Mouse (Mus musculus): ENCODE results near the gene Dcaf11.

The Dcaf11 gene

DNA sequence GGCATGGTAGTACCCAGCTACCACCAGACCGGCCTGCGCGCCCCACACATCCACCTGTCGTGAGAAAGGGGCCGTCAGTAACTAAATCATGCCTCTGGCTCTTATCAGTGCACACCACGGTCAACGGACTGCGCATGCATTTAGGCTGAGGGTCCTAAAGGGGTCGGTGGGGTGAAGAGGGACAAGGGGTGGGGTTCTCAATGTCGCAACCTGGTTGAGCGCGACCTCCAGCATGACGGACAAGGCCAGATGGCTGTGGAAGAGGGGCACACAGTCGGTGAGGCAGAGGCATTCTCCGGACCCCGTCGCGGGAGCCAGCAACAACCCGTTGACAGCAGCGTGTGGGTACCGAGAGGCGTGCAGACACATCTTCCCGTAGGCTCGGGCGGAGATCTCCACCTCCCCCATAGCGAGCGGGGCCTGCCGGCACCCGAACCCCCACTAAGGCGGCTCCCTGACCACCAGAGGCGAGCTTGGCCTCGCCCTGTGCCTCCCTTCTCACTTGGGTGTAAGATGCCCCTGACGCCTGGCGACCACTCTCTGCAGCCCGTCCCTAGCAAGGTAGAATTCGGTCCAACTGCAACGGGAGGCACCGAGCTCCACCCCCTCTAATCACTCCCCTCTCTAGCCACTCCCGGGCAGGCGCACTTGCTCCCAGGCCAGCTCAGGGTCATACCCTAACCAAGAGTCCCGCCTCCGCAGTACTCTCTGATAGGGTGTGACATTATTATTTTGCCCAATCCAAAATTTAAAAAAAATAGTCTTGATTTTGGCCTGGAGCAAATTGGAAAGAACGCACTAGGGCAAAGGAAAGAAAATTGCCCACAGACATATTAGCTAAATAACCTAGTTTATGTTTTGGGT, 25.1 kb downstream of the Dcaf11 start, which contains the start of gene Emc9:
Gene Emc9, minus strand, starts transcription at position 601 of the 864 bp plus-strand sequence.
- DNase-seq (ENCODE audit: low read depth, low spot score) = peak; percentile 36

DNA sequence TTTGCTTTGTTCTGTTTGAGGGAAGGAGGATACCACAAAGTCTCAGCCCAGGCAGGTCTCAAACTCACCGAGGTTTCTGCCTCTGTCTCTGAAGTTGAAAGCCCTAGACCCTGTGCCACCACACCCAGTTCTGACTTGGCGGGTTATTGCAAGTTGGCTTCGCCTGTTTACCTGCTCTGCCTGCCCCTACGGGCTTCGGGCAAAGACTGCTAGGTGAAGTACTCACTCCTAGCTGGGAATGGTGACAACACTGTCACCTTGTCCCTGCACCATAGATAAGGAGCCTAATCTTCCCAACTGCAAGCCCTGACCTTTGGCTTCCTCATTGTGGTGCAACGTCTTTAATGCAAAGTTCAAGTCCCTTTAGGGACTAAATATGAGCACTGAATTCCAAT, 25.8 kb downstream of the Dcaf11 start:
- DNase-seq (ENCODE audit: low read depth, low spot score) = no peak

DNA sequence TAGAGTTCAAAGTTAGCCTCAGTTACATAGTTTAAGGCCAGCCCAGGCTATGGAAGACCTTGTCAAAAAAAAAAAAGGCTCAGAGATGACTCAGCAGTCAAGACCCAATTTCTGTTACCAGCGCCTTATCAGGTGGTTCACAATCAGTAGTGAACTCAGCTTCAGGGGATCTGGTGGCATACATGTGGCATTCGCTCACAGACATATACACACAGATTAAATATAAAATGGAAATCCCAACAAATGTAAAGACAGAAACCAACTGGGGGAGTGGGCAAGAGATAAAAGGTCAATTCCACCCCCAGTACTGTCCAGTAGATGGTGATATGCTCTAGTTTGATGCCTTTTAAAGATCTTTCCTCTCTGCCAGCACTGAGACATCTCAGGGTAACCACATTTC, 26.3 kb downstream of the Dcaf11 start:
- DNase-seq (ENCODE audit: low read depth, low spot score) = no peak

DNA sequence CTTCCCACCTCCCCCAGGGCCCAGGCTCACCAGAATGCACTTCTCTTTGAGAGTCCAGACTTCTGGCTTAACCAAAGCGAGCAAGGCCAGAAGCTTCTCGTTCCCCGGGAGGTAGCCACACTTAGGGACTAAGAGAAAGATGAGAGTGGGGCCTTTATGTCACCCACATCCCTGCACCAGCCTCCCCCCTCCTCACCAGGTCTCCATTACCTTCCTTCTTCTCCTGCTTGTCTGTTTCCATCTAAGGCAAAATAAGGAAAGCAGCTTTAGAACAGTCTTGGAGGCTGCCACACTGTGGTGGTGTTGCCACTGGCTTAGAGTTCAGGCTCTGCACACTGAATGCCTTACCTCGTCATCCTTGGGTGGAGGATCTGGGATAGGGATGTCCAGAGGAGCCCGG, 29.5 kb downstream of the Dcaf11 start:
- DNase-seq (ENCODE audit: low read depth, low spot score) = no peak

DNA sequence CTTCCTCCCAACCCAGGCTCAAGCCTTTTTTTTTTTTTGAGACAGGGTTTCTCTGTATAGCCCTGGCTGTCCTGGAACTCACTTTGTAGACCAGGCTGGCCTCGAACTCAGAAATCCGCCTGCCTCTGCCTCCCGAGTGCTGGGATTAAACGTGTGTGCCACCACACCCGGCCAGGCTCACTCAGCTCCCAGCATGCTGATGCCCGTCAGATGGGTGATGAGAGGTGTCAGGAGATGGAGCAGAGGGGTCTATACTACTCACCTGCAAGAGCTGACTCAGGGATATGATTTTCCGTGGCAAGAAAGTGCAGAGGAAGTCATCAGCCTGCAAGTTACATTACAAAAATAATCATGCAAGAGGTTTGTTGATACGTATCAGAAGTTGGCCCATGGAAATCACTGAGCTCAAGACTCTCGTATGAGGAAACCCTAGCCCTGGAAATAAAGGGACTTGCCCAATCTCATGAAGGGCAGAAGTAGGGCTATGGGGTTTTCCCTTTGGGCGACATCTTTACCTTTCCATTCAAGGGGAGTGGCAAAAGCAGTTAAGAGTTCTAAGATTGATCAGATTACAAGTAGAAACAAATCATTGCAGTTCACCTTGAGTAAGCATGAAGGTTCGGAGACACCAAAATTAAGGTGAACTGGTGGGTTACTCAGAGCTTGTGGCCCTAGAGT, 30.1 kb downstream of the Dcaf11 start:
- DNase-seq (ENCODE audit: low read depth, low spot score) = no peak

DNA sequence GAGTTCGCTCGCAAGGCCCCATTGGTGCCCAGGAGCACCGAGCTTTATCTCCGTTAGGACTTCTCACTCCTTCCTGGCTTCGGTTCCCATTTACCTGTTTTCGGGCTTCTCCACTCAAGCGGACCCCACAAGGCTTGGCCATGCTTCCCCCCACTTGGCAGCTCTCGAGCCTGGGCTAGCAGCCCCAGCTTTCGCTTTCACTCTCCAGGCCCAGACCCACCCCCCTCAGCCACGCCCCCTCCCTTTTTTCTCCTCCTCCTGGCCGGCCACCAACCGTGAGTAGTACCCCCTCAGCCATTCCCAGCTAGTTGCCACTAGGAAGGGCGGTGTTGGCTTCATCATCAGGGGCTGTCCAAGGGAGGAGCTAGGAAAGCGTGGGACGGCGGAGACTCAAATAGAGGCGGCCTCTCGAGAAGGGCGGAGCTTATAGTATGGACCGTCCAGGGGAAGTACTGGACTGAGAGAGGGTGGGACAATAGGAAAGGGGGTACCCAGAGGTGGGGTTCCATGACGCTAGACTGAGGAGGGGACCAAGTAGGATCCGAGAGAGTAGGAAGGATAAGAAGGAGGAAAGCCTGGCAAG, 31.0 kb downstream of the Dcaf11 start, which contains the start of gene Psme2:
Gene Psme2, minus strand, starts transcription at position 366 of the 583 bp plus-strand sequence.
- DNase-seq (ENCODE audit: low read depth, low spot score) = peak; percentile 95

DNA sequence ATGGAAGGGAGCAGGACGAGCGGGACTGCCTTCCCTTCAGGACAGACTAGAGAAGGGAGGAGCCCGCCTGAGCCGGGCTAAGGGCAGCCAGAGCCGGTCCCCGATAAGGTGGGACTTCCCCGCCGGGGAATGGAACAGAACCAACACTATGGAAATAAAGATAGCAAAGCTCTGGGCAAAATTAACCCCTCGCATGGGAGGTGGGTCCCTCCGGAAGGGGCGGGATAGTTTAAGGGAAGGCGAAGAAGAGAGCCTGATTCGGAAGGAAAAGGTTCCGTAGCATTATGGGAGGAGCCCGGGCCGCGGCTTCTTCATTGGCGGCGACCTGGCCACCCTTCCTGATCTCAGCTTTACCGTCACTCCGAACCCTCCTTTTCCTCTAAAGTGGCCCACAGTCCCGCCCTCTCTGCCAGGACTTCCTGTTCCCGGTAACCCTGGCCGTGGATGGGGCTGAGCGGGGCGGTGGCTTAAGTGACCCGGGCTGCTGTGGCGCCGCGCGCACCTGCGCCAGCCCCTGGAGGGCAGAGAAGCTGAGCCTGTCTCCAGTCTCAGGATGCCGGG, 31.6 kb downstream of the Dcaf11 start, which contains the start of gene Rnf31:
Gene Rnf31, plus strand, starts transcription at position 378 of the 561 bp plus-strand sequence.
- peak; percentile 92 for DNase-seq (ENCODE audit: low read depth, low spot score)

DNA sequence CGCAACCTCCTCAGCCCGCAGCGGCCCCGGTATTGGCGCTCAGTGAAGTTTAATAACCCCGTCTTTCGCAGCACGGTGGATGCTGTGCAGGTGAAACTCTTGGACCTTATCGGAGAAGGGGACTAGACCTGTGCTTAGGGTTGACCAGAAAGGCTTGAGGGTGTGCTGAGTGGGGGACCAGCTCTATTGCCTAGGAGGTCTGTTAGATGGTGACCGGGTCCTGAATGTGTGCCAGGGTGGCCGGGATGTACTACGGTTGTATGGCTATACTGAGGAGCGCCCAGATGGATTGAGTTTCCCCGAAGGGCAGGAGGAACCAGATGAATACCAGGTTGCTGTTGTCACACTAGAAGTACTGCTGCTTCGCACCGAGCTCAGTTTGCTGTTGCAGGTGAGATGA, 32.4 kb downstream of the Dcaf11 start:
- no peak for DNase-seq (ENCODE audit: low read depth, low spot score)

DNA sequence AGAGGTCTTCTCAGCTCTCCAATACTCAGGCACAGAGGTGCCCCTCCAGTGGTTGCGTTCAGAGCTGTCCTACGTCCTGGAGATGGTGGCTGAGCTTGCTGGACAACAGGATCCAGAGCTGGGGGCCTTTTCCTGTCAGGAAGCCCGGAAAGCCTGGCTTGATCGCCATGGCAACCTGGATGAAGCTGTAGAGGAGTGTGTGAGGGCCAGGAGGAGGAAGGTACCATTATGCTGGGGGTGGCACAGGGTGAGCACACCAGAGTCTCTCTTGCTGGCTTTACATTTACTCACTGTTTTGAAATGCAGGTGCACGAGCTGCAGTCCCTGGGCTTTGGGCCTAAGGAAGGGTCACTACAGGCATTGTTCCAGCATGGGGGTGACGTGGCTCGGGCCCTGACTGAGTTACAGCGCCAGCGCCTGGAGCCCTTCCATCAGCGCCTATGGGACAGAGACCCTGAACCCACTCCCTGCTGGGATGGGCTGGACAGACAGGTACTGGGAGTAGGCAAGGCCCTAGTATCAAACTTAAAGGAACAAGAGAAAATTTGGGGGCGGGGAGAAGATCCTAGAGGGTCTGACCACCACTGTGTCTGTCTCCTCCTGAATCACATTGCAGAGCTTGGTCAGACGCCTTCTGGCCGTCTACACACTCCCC, 36.4 kb downstream of the Dcaf11 start:
- DNase-seq (ENCODE audit: low read depth, low spot score) = no peak

DNA sequence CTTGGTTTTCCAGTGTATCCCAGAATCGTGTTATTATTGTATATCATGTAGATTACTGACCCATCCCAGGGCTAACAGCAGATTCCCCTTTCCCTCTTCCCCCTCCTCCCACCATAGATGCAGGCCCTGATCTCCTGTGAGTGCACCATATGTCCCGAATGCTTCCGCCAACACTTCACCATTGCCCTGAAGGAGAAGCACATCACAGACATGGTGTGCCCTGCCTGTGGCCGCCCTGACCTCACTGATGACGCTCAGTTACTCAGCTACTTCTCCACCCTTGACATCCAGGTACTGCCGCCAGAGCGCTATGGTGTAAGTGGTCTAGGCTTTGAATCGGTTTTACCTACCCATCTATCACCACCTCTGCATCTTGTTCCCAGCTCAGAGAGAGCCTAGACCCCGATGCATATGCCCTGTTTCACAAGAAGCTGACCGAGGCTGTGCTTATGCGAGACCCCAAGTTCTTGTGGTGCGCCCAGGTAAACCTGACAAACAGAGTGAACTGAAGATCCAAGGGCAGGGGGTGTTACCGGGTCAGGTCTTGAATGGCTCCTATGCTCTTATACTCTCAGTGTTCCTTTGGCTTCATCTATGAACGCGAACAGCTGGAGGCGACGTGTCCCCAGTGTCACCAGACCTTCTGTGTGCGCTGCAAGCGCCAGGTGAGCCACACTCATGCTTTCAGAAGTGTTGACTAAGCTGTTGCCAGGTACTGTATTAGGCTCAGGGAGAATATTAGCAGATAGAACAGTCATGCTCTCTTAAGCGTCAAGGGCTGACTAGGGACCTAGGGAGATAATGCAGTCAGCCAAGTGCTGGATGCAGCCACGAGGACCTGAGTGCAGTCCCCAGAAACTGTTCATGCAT, 39.0 kb downstream of the Dcaf11 start:
- DNase-seq (ENCODE audit: low read depth, low spot score) = no peak

DNA sequence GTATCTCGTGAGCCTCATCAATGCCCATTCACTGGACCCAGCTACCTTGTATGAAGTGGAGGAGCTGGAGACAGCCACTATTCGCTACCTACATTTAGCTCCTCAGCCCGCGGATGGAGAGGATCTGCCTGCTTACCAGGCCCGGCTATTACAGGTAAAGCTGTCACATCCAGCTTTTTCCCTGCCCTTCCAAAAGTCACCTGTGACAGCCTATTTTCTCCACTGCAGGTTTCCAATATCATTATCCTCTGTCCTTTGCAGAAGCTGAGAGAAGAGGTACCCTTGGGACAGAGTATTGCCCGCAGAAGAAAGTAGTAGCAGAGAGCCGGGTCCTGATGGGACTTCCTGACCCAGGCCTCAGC, 43.4 kb downstream of the Dcaf11 start, which contains the start of gene Irf9:
Gene Irf9, plus strand, starts transcription at position 301 of the 362 bp plus-strand sequence.
- no peak for DNase-seq (ENCODE audit: low read depth, low spot score)

DNA sequence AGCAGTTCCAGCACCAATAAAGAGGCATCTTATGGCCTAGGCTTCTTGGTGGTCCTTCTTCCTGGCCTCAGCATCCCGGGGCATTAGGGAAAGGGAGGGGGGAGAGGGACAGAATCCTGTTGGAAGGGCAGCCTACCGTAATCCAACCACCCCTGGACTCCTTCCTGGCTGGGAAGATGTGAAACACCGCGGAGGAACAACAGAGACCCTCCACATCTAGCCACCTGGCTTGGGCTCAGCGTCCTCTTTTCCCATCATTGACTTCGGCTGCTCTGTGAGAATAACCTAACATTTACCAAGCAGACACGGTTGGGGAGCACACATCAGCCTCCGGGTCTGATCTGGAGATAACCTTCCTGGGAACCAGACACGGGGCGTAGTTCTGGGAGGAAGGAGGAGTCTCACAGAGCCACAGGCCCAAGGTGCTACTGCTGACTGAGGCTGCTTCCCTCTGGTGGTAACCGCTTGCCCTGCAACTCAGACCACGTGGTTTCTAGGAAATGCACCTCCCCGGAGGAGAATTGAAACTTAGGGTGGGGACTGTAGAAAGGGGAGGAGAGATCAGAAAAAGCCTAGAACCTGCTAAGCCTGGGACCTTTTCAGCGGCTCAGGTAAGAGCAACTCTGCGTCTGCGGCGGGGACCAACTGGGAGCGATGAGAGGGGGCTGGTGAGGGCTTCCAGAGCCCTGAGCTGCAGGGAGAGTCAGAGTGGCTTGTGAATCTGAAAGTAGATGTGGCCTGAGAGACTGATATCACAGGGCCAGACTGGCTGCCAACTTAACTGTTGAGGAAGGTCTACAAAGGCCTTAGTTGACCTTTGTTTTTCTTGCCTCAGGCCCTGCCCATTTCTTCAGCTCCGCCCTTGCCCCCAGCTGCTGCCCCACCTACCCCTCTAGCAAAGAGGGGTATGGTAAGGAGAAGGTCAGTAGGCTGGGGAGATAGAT, 44.1 kb downstream of the Dcaf11 start:
- DNase-seq (ENCODE audit: low read depth, low spot score) = peak; percentile 88

DNA sequence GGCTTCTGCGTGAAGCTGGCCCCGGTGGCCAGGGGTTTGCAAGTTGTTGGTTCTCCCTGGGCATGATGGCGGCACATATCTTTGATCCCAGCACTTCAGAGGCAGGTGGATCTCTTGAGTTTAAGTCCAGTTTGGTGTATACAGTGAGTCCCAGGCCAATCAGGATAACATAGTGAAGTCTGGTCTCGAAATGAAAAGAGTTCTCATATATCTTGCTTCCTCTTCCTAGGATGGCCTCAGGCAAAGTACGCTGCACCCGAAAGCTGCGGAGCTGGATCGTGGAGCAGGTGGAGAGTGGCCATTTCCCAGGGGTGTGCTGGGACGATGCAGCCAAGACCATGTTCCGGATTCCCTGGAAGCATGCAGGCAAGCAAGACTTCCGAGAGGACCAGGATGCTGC, 45.0 kb downstream of the Dcaf11 start:
- no peak for DNase-seq (ENCODE audit: low read depth, low spot score)

DNA sequence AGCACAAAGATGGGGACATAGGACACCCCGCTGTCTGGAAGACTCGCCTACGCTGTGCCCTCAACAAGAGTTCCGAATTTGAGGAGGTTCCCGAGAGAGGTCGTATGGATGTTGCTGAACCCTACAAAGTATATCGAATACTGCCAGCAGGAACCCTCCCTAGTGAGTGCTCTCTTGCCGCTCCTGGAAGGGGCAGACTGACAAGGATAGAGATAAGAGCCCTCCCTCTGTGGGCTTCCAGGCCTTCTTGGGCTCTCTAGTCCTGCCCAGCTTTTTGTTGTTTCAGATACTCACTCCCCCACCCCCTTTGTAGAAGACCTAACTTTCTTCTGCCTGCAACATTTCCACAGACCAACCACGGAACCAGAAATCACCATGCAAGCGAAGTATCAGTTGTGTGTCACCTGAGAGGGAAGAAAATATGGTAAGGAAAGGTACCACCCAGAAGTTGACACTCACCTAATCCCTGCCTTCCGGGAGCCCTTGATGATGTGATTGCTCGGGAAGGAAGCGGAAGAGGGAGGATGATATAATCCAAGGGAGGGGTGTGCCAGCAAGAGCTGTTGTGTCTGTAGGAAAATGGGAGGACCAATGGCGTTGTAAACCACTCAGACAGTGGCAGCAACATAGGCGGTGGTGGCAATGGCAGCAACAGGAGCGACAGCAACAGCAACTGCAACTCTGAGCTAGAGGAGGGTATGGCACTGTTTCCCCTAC, 46.1 kb downstream of the Dcaf11 start:
- no peak for DNase-seq (ENCODE audit: low read depth, low spot score)

DNA sequence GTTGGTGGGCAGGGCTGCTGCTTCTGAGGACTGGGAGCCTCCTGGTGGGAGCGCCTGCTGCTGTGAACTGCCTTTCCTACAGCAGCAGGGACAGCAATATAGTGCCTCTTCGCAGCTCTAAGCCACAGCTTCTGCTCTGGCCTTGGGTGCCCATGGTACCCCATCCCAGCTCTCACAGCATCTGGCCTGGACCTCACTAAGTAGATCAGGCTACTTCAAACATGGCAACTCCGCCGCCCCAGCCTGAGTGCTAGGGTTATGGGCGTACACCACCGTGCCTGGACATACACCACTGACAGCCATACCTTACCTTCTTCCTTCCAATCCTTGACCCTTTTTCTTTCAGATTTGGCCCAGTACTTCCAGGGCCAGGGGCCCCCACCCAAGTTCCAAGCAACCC, 48.5 kb downstream of the Dcaf11 start:
- no peak for DNase-seq (ENCODE audit: low read depth, low spot score)

DNA sequence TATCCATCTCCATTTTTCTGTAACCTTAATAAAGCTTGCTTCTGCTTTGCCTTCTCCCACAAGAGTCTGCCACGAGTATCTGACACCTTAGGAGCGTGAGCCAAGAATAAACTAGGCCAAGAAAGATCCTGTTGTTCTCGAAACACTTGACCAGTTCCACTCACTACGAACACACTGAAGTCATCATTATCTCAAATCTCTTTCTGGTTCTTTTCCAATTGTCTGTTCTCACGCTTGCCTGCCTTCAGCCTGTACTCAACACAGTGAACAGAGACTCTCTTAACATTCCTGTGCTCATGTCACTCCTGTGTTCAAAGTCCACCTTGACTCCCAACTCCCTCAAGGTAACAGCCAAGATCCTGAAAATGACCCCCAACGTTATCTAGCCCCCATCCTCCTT, 53.5 kb downstream of the Dcaf11 start:
- DNase-seq (ENCODE audit: low read depth, low spot score) = no peak

DNA sequence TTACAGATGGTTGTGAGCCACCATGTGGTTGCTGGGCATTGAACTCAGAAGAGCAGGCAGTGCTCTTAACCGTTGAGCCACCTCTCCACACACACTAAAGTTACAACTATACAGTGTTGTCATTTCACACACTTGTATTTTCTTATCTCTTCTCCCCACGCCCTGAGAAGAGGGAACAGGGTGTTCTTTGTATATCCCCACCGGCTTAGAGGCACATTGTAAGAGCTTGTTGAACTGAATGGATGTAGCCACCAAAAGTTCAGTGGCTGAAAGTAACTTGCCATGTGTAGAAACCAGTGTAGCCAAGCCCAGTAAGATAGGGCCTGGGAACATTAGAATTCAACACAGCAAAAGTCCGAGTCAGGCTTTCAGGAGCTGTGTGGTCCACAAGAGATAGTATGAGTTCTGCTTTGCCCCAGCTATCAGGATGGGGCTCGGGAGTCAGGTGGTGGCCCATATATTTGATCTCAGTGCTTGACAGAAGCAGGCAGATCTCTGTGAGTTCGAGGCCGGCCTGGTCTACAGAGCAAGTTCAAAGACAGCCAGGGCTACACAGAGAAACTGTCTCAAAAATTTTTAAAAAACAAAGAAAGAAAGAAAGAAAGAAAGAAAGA, 54.9 kb downstream of the Dcaf11 start:
- no peak for DNase-seq (ENCODE audit: low read depth, low spot score)

DNA sequence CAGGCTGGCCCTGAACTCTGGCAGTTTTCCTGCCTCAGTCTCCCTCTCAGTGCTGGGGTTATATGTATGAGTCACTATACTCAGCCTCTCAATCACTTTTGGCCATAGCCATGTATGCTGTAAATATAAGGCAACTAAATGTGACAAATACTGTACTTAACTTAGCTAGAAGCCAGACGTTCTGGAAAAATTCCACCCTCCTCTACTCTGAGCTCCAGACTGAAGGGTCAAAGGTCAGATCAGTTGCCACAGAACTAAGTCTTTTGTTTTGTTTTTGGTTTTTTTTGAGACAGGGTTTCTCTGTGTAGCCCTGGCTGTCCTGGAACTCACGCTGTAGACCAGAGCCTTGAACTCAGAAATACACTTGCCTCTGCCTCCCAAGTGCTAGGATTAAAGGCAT, 56.1 kb downstream of the Dcaf11 start:
- DNase-seq (ENCODE audit: low read depth, low spot score) = no peak

Data from forelimb bud, embryonic 11.5 days (tissue).